Mouse (Mus musculus): ENCODE measurements around the gene Camkmt.

The Camkmt gene

GRCm38 (mm10) chr17:85309046-85309445, 218.7 kb downstream of the Camkmt start:
- DNase-seq = no peak

- no peak for DNase-seq
Observed at GRCm38 (mm10) chr17:85311348-85311747, 221.0 kb downstream of the Camkmt start.

GRCm38 (mm10) chr17:85318401-85318800, 228.0 kb downstream of the Camkmt start:
- DNase-seq = no peak

- DNase-seq = no peak
Observed at GRCm38 (mm10) chr17:85319779-85320300, 229.5 kb downstream of the Camkmt start.

- no peak for DNase-seq
Observed at GRCm38 (mm10) chr17:85328901-85329300, 238.5 kb downstream of the Camkmt start.

- DNase-seq = no peak
Observed at GRCm38 (mm10) chr17:85335464-85335863, 245.1 kb downstream of the Camkmt start.

- DNase-seq = no peak
Observed at GRCm38 (mm10) chr17:85337666-85338065, 247.3 kb downstream of the Camkmt start.

- DNase-seq = no peak
Observed at GRCm38 (mm10) chr17:85341134-85341700, 250.9 kb downstream of the Camkmt start.

GRCm38 (mm10) chr17:85342471-85342870, 252.1 kb downstream of the Camkmt start:
- no peak for DNase-seq

- DNase-seq = no peak
Observed at GRCm38 (mm10) chr17:85343435-85343834, 253.1 kb downstream of the Camkmt start.

GRCm38 (mm10) chr17:85346701-85347100, 256.3 kb downstream of the Camkmt start:
- no peak for DNase-seq

- DNase-seq = no peak
Observed at GRCm38 (mm10) chr17:85349331-85349935, 259.1 kb downstream of the Camkmt start.

GRCm38 (mm10) chr17:85351301-85351700, 260.9 kb downstream of the Camkmt start:
- DNase-seq = no peak

GRCm38 (mm10) chr17:85352731-85353130, 262.4 kb downstream of the Camkmt start:
- DNase-seq = no peak

- DNase-seq = no peak
Observed at GRCm38 (mm10) chr17:85353191-85353590, 262.8 kb downstream of the Camkmt start.

GRCm38 (mm10) chr17:85353636-85354035, 263.3 kb downstream of the Camkmt start:
- no peak for DNase-seq

GRCm38 (mm10) chr17:85355356-85355755, 265.0 kb downstream of the Camkmt start:
- peak; percentile 40 for DNase-seq

- peak; percentile 14 for DNase-seq
Observed at GRCm38 (mm10) chr17:85361006-85361405, 270.7 kb downstream of the Camkmt start.

- no peak for DNase-seq
Observed at GRCm38 (mm10) chr17:85367319-85367718, 277.0 kb downstream of the Camkmt start.

GRCm38 (mm10) chr17:85368776-85369175, 278.4 kb downstream of the Camkmt start:
- no peak for DNase-seq

- no peak for DNase-seq
Observed at GRCm38 (mm10) chr17:85372076-85372475, 281.7 kb downstream of the Camkmt start.

GRCm38 (mm10) chr17:85372523-85372922, 282.2 kb downstream of the Camkmt start:
- no peak for DNase-seq

- no peak for DNase-seq
Observed at GRCm38 (mm10) chr17:85374100-85374833, 283.9 kb downstream of the Camkmt start.

- no peak for DNase-seq
Observed at GRCm38 (mm10) chr17:85374834-85375176, 284.5 kb downstream of the Camkmt start.

Data from kidney, postnatal 14 days (tissue).